Mouse (Mus musculus) heart, postnatal 25 days (tissue): Measurements from ENCODE around the gene Arnt. TPM values are rescaled to one million over a fixed set of nuclear protein-coding genes. Genes with fewer than 3 reads are reported as not detected.

ENCODE experiments used
- DNase-seq: peaks from one replicate; pipeline ENCODE4 v3.0.0; 2022; ENCODE audit warnings: low spot score
- intact Hi-C: fragments of 180-260 bp; cut with DNase I; formaldehyde crosslinking; loops from one replicate; pipeline ENCODE4 v1.15.1; 2025
- total RNA-seq, 2 experiments: library from RNA; stranded (reverse); gene quantifications; 2 replicates each; pipeline ENCODE4 v1.2.3; 2021

Arnt gene
- total RNA-seq, 2 experiments from 2014 or later: 40.8 to 43.6 TPM

- DNase-seq: no peak
- intact Hi-C loops: loop anchor here (2.0 kb wide), 1 partner anchor 102 kb away; no protein-coding TSS in a partner anchor
Observed at GRCm38 (mm10) chr3:95450408-95450807, 16.2 kb downstream of the Arnt start.

GRCm38 (mm10) chr3:95450915-95451314 is 16.7 kb downstream of the Arnt start:
- DNase-seq: no peak
- intact Hi-C loops: loop anchor here (2.0 kb wide), 1 partner anchor 102 kb away; no protein-coding TSS in a partner anchor

DNA sequence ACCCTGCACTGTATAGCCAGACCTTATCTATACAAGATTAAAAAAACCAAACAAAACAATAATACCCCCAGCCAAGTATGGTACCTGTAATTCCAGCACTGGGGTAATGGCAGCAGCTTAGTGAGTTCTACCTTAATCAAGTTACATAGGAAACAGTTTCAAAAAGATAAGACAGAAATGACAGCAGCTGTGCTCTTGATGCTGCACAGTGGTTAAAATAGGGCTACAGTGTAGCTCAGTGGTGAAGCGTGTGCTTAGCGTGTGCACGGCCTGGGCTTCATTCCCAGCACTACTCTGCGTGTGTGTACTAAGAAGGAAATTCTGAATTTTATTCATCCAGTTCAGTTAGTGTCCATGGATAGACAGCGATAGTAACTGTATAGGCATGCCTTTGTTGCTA is 22.2 kb downstream of the Arnt start:
- DNase-seq: no peak
- intact Hi-C loops: no loop called here

- DNase-seq: no peak
- intact Hi-C loops: no loop called here
Observed at GRCm38 (mm10) chr3:95457758-95458157, 23.6 kb downstream of the Arnt start.

GRCm38 (mm10) chr3:95459381-95459780 is 25.2 kb downstream of the Arnt start:
- no peak for DNase-seq
- intact Hi-C loops: no loop called here

DNA sequence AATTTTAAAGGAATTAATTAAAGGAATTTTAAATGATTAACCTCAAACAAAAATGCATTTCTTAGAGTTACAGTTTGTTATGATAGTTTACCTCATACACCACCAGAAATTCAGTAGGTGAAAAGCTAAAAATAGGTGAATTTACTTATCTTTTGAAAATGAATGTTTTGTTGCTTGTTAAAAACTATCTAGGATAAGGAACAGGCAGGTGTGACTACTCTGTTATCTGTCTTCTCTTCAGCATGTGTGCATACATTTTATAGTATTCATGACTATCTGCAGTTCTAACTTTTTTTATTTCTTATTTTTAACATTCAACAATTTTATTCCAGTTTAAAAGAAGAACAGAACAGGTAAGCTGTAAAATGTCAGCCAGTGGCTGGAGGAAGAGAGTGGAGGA is 29.7 kb downstream of the Arnt start:
- intact Hi-C loops: no loop called here
- DNase-seq: no peak

DNA sequence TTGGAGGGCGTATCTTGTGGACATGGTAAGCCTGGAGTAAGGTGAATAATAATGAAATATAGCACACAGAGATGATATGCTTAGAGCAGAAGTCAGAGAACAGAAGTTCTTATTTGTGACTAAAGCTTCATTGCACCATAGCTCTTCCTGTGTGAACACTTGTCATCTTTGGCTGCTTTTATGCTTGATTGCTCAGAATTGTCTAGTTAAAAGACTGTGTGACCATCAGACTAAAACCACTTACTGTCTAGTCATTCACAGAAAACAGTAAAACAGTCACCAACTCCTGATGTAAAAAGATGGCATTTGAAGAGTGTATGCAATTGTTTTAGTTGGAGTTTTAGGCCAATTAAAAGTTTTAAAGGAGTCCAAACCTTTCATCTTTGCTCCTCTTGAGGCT is 44.8 kb downstream of the Arnt start:
- intact Hi-C loops: no loop called here
- DNase-seq: no peak

- intact Hi-C loops: no loop called here
Observed at GRCm38 (mm10) chr3:95486421-95486820, 52.2 kb downstream of the Arnt start.

DNA sequence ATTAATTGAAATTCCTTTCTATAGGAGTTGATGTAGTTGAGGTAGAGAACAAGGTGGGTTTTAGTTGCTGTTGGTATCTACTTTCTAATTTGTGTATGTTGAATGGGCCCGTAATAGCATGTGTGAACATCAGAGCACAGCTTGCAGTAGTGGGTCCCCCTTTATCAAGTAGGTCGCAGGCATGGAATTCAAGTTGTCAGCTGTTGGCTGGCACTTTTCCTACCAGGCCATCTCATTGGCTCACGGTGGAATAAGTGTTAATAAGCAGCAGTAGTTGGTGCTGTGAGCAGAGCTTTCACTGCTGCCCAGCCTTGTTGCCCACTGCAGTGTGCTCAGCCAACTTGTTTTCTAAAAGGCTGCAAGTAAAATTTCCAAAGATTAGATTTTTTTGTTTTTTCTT is 54.5 kb downstream of the Arnt start:
- intact Hi-C loops: no loop called here
- no peak for DNase-seq

More at GRCm38 (mm10) chr3:95486421-95486820, 52.2 kb downstream of the Arnt start:
- no peak for DNase-seq

DNA sequence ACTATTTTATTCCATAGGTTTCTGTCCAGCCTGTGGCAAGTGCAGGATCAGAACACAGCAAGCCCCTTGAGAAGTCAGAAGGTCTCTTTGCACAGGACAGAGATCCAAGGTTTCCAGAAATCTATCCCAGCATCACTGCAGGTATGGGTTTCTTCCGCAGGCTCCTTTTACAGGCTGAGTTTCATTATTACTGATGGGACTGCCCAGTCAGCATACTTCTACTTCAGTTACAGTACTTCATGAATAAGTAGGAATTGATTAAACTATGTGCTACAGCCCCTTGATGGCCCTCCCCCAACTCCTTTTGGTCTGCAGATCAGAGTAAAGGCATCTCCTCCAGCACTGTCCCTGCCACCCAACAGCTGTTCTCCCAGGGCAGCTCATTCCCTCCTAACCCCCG is 56.0 kb downstream of the Arnt start:
- DNase-seq: no peak
- intact Hi-C loops: no loop called here

GRCm38 (mm10) chr3:95494342-95494741 is 60.2 kb downstream of the Arnt start:
- intact Hi-C loops: no loop called here
- DNase-seq: no peak

GRCm38 (mm10) chr3:95498229-95498628 is 64.0 kb downstream of the Arnt start:
- no peak for DNase-seq
- intact Hi-C loops: no loop called here

- intact Hi-C loops: no loop called here
- no peak for DNase-seq
Observed at GRCm38 (mm10) chr3:95499024-95499423, 64.8 kb downstream of the Arnt start, which contains the start of gene Ctsk. TSS of gene Ctsk (plus strand) at chr3:95499256.

GRCm38 (mm10) chr3:95499496-95500140 is 65.4 kb downstream of the Arnt start:
- intact Hi-C loops: no loop called here
- no peak for DNase-seq

DNA sequence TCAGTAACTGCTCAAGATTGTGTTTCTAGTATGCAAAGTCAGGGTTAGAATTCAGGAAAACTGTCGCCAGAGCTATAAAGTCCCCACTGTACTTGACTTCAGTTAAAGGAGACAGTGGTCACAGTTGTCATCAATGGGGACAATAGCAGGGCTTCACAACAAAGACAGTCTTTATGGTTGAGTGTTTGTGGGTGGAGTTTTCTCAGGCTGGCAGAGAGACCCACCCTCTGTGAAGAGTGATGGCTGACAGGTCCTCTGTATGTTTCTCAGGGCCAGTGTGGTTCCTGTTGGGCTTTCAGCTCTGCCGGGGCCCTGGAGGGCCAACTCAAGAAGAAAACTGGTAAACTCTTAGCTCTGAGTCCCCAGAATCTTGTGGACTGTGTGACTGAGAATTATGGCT is 68.1 kb downstream of the Arnt start:
- DNase-seq: no peak
- intact Hi-C loops: no loop called here

GRCm38 (mm10) chr3:95509348-95509747 is 75.2 kb downstream of the Arnt start:
- no peak for DNase-seq
- intact Hi-C loops: no loop called here

- intact Hi-C loops: loop anchor here (10.0 kb wide), 2 partner anchors 193 to 333 kb away; no protein-coding TSS in a partner anchor
- DNase-seq: no peak
Observed at GRCm38 (mm10) chr3:95511611-95512180, 77.5 kb downstream of the Arnt start.

GRCm38 (mm10) chr3:95516614-95517041 is 82.4 kb downstream of the Arnt start:
- intact Hi-C loops: loop anchor here (2.0 to 10.0 kb wide), 5 partner anchors 71 to 328 kb away; partner anchors contain the start of gene Golph3l
- no peak for DNase-seq

DNA sequence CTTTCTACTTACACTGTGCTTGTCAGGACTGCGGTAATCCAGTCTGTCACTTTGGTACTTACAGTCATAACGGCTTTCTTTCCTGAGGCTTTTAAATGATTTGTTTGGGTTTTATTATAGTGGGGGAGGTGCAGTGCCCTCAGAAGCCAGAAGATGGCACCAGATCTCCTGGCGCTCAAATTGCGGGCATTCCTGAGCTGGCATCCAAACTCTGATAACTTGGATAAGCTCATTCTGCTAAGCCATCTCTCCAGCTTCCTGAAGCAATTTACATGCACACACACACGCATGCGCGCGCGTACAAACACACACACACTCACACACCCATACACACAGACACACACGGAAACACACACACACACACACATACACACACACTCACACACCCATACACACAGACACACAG is 83.3 kb downstream of the Arnt start:
- intact Hi-C loops: loop anchor here (2.0 to 10.0 kb wide), 5 partner anchors 70 to 327 kb away; partner anchors contain the start of gene Golph3l
- no peak for DNase-seq

DNA sequence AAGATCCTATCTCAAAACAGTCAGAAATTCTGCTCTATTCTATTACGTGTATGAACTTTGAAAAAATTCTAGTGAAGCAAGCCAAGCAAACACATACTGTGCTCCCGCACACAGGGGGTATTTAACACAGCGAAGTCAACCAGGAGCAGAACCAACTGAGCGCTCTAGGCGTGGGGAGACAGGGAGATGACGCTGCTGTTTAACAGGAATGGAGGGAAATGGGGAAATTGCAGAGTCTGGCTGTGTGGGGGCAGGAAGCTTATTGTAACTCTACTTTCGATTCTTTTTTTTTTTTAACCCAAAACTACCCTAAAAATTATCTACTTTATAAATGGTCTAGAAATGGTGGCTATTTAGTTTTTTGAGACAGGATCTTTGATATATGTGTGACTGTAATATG is 84.7 kb downstream of the Arnt start:
- intact Hi-C loops: loop anchor here (5.0 to 10.0 kb wide), 4 partner anchors 68 to 326 kb away; partner anchors contain the start of gene Golph3l

GRCm38 (mm10) chr3:95519315-95519714 is 85.1 kb downstream of the Arnt start:
- no peak for DNase-seq
- intact Hi-C loops: loop anchor here (5.0 to 10.0 kb wide), 4 partner anchors 68 to 325 kb away; partner anchors contain the start of gene Golph3l

More for the DNA sequence above, 84.7 kb downstream of the Arnt start:
- no peak for DNase-seq
